Mouse (Mus musculus) midbrain, embryonic 15.5 days (tissue): ENCODE measurements around the gene Xirp1. TPM values are rescaled to one million over a fixed set of nuclear protein-coding genes. Genes with fewer than 3 reads are reported as not detected.

ENCODE experiments used
- ATAC-seq: fragments of 200-750 bp; cut with Nextera tagmentation; replicated peaks from 2 replicates; pipeline ENCODE4 v1.8.0; 2017; ENCODE audit warnings: moderate TSS enrichment
- H3K27ac ChIP-seq: fragments of 300-500 bp; sonication (generic); 2 replicates; pipeline ENCODE4 v1.5.1; 2015; ENCODE audit warnings: mild to moderate bottlenecking, inconsistent platforms
- H3K27me3 ChIP-seq: fragments of 300-500 bp; sonication (generic); replicated peaks from 2 replicates; pipeline ENCODE4 v1.6.1; 2015; ENCODE audit warnings: inconsistent platforms
- H3K36me3 ChIP-seq: fragments of 300-500 bp; sonication (generic); replicated peaks from 2 replicates; pipeline ENCODE4 v1.6.1; 2015; ENCODE audit warnings: inconsistent platforms
- H3K4me1 ChIP-seq: fragments of 300-500 bp; sonication (generic); 2 replicates; pipeline ENCODE4 v1.6.1; 2015; ENCODE audit warnings: inconsistent platforms
- H3K4me2 ChIP-seq: fragments of 300-500 bp; sonication (generic); 2 replicates; pipeline ENCODE4 v1.6.1; 2015; ENCODE audit warnings: inconsistent platforms, mild to moderate bottlenecking, moderate library complexity
- H3K4me3 ChIP-seq: fragments of 300-500 bp; sonication (generic); 2 replicates; pipeline ENCODE4 v1.5.1; 2015; ENCODE audit warnings: mild to moderate bottlenecking, inconsistent platforms
- H3K9ac ChIP-seq: fragments of 300-500 bp; sonication (generic); 2 replicates; pipeline ENCODE4 v1.6.1; 2015; ENCODE audit warnings: mild to moderate bottlenecking, inconsistent platforms
- H3K9me3 ChIP-seq: fragments of 300-500 bp; sonication (generic); 2 replicates; pipeline ENCODE4 v1.6.1; 2016; ENCODE audit warnings: inconsistent platforms
- WGBS: fragments of 180-500 bp; shearing (Covaris S2); methylation state at CpG from one replicate; pipeline ENCODE4 v1.1.7; 2015; ENCODE audit warnings: mixed read lengths; 5-methylcytosine and 5-hydroxymethylcytosine counted together
- polyA plus RNA-seq: library from polyadenylated mRNA; unstranded; fragments of >200 nt; fragmentation: Nextera tagmentation; extraction: Ambion mirVana; gene quantifications from 2 replicates; pipeline ENCODE4 v1.2.1, GENCODE M21; 2015

Xirp1 gene
- polyA plus RNA-seq, 1 experiment from 2014 or later = not detected

DNA sequence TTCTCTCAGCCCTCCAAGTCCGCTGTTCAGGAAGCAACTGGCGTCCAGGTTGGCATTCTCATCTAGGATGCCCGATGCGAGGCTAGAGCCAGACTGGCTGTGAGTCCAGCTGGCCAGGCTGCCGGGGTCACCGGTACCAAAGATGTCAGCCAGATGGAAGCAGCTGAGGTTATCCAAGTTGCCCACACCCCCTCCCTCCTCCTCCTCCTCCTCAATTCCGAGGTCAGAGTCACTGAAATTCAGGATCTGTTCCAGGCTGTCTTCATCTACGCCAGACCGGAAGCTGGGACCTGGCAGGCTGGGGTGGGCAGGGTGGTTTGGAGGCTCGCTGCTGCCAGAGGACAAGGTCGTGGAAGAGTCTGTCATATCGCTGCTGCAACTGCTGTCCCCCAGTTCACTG, 50.8 kb downstream of the Xirp1 start:
- Histone ChIP-seq H3K27me3 (no peaks in the 10 kb centered on the region), H3K9ac (no peak overlapping the region), H3K4me3 (no peak overlapping the region), H3K4me2 (no peak overlapping the region), H3K4me1 (peaks cover 17% of the 10 kb centered on the region), H3K9me3 (no peaks in the 10 kb centered on the region), H3K36me3 (no peaks in the 10 kb centered on the region), H3K27ac (no peak overlapping the region)
- 88% methylated on average over 12 of the region's 12 CpGs for WGBS
- ATAC-seq = no peak

DNA sequence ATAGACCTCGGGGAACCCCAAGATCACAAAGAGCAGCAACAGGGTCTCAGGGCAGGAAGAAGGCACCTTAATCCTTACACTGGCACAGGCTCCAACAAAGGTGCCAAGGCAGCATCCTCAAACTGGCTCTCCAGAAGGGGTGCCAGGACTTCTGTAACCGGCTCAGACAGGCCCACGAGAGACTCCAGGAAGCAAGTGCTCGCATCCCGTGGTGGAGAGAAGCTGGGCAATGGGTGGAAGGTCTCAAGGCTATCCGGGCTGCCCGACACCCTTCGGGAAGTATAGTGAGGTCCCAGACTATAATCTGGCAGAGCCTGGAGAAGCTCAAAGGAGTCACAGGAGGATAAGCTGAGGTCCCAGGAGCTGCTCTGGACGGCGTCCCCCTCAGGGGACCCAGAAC, 51.2 kb downstream of the Xirp1 start:
- Histone ChIP-seq H3K9ac (no peak overlapping the region), H3K4me1 (peaks cover 17% of the 10 kb centered on the region), H3K27me3 (no peaks in the 10 kb centered on the region), H3K9me3 (no peaks in the 10 kb centered on the region), H3K4me3 (no peak overlapping the region), H3K27ac (no peak overlapping the region), H3K4me2 (no peak overlapping the region), H3K36me3 (no peaks in the 10 kb centered on the region)
- 91% methylated on average over 10 of the region's 10 CpGs for WGBS
- no peak for ATAC-seq

DNA sequence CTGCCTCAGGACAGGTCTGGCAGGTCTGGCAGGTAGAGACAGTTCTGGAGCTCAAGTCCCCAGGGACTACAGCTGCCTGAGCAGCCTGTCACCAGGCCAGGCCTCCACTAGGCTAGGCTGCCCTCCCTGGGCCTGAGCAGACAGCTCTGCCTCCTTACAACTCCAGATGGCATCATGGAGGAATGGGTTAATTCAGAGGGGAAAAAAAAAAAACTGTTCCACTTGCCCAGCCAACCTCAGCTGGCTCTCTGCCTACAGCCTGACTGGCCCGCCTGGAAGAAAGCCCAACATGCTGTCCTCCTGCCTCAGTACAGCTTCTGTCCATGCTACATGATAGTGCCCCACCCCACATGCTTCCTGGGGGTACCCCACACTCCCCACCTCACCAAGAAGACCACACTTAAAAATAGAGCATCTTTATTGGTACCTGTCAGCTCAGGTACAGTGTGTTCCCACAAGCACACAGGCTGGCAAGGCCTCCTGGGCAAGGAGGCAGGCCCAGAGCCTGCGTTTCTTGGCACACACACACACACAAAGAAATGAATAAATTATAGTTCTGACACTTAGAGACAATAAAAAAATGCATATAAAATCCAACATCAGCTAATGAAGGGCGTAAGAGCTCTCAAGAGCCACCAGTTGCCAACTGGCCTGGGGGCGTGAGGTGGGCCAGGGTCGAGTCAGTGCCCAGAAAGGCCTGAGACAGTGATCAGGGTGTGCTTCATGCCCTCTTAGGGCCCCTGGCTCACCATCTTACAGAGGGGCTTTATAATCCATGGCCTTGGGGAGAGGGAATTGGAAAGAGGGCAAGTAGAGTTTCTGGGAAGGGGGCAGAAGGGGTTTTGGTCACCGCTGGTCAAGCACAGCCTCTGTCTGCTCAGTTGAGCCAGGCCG, 52.4 kb downstream of the Xirp1 start:
- 77% methylated on average over 7 of the region's 7 CpGs for WGBS

DNA sequence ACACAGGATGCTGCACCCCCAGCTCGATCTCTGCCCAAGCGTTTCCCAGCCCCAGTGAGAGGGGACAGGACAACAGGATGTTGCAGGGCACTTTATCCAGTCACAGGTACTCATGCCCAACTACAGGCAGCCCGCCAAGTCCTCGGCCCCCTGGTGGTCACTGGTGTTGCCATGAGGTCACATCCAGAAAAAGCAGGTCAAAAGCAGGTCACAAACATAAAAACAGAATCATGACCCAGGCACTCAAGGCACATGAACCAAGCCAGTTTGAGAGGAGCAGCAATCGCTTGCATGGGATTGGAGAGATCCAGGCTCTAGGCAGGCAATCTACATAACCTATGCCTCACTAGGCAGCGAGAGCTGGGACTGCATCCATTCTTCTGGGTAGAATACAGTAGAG, 53.2 kb downstream of the Xirp1 start:
- H3K36me3 ChIP-seq = no peaks in the 10 kb centered on the region
- no peaks in the 10 kb centered on the region for H3K27me3 ChIP-seq
- H3K9ac ChIP-seq = no peak overlapping the region
- no peak overlapping the region for H3K4me2 ChIP-seq
- no peak for ATAC-seq
- H3K4me1 ChIP-seq = peaks cover 17% of the 10 kb centered on the region
- WGBS = 45% methylated on average over 6 of the region's 6 CpGs
- no peak overlapping the region for H3K4me3 ChIP-seq
- H3K27ac ChIP-seq = 0 out of 2 replicates have a peak overlapping the region, but pooled peaks have one; percentile 40
- no peaks in the 10 kb centered on the region for H3K9me3 ChIP-seq

More for the DNA sequence above, 52.4 kb downstream of the Xirp1 start:
- H3K27ac ChIP-seq = 0 out of 2 replicates have a peak overlapping the region, but pooled peaks have one; percentile 40
- H3K36me3 ChIP-seq = no peaks in the 10 kb centered on the region
- no peak overlapping the region for H3K4me3 ChIP-seq
- no peaks in the 10 kb centered on the region for H3K27me3 ChIP-seq
- no peak overlapping the region for H3K4me2 ChIP-seq
- H3K9ac ChIP-seq = no peak overlapping the region
- peak; percentile 63 for ATAC-seq
- no peaks in the 10 kb centered on the region for H3K9me3 ChIP-seq
- H3K4me1 ChIP-seq = peaks cover 17% of the 10 kb centered on the region

DNA sequence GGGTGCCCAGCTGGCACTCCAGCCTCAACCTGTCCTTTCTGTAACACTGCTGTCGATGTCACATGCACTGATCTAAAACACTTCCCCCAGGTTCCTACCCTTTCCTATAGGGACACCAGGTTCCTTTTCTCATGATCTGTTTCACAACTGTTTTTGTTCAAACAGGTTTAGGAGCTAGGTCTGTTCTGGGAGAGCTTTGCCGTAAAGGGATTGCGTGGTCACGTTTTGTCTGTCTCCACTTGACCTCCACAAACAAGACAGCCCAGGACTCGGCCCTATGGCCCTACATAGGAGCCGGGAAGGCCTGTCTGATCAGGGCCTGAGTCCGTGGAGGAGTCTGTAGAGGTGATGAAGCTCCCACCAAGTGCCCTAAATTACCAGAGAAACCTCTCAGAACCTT, 53.6 kb downstream of the Xirp1 start:
- Histone ChIP-seq H3K4me1 (peaks cover 17% of the 10 kb centered on the region), H3K4me2 (no peak overlapping the region), H3K27ac (no peak overlapping the region), H3K9ac (no peak overlapping the region), H3K4me3 (no peak overlapping the region), H3K36me3 (no peaks in the 10 kb centered on the region), H3K9me3 (no peaks in the 10 kb centered on the region), H3K27me3 (no peaks in the 10 kb centered on the region)
- no peak for ATAC-seq
- WGBS = 88% methylated on average over 7 of the region's 7 CpGs

DNA sequence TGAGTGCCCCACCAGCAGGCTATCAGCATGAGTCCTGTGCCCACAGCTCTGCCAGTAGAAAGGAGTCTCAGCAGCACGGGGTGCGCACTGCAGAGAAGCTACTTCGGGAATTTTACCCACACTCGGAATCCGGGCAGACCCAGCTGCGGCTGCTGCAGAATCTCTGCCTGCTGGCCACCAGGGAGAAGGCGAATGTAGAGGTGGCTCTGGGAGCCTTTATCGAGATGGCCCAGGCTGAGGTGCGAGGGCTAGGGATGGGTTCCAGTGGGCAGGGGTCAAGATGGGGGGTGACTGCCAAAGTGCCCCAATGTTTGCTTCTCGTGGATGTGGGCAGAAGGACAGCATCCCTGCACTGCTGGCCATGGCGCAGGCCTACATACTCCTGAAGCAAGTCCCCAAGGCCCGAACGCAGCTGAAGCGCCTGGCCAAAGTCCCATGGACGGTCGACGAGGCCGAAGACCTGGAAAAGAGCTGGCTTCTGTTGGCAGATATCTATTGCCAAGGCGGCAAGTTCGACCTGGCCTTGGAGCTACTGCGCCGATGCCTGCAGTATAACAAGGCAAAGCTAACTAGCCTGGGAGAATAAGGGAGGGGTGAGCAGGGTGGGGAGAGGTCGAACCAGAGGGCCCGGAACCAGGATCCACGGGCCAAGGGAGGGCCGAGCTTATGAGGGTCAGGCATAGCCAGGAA, 57.0 kb downstream of the Xirp1 start:
- no peak for ATAC-seq
- peaks cover 18% of the 10 kb centered on the region for H3K4me1 ChIP-seq
- H3K9ac ChIP-seq = no peak overlapping the region
- no peaks in the 10 kb centered on the region for H3K36me3 ChIP-seq
- H3K4me2 ChIP-seq = no peak overlapping the region
- H3K4me3 ChIP-seq = no peak overlapping the region
- 85% methylated on average over 26 of the region's 26 CpGs for WGBS
- H3K27me3 ChIP-seq = no peaks in the 10 kb centered on the region
- no peak overlapping the region for H3K27ac ChIP-seq
- H3K9me3 ChIP-seq = no peaks in the 10 kb centered on the region

DNA sequence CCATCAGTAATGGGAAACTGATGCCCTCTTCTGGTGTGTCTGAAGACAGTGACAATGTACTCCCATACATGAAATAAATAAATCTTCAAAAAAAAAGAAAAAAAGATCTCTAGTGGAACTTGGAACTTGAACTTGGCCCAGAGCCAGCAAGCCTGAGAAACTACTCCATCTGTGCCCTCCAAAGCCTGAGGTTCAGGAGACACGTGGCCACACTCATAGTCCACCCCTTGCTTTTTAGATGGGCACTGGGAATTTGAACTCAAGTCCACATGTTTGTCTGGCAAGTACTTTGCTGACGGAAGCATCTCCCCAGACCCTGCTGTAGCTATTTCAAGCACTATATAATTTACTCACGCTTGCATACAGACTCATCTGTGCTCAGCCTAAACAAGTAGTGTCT, 58.2 kb downstream of the Xirp1 start:
- Histone ChIP-seq H3K27ac (no peak overlapping the region), H3K9ac (no peak overlapping the region), H3K4me2 (no peak overlapping the region), H3K27me3 (no peaks in the 10 kb centered on the region), H3K9me3 (no peaks in the 10 kb centered on the region), H3K4me1 (peaks cover 6% of the 10 kb centered on the region; the same call in 1 of the 2 replicates), H3K4me3 (no peak overlapping the region), H3K36me3 (no peaks in the 10 kb centered on the region)
- no peak for ATAC-seq
- 84% methylated on average over 3 of the region's 3 CpGs for WGBS

DNA sequence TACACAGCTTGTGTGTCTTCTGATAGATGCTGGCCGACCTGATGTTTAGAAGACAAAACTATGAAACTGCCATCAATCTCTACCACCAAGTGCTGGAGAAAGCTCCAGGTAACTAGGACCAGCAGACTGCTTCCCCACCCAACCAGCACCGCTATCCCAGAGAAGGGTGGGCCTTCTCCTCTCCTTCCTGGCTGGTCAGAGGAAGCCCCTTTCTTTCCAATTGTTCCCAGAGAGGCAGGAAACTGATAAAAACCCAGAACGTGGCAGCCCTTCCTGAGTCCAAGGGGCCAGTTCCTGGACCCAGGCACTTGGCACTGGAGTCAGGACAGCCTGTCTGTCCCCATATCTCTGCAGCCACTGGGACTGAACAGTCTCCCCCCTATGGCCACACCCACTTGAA, 59.2 kb downstream of the Xirp1 start:
- 84% methylated on average over 3 of the region's 3 CpGs for WGBS
- Histone ChIP-seq H3K27ac (no peak overlapping the region), H3K9ac (no peak overlapping the region), H3K4me2 (no peak overlapping the region), H3K27me3 (no peaks in the 10 kb centered on the region), H3K4me3 (no peak overlapping the region), H3K36me3 (no peaks in the 10 kb centered on the region), H3K4me1 (peaks cover 3% of the 10 kb centered on the region; the same call in 1 of the 2 replicates), H3K9me3 (no peaks in the 10 kb centered on the region)
- ATAC-seq = no peak

Other genes with a start within 250 kb of the Xirp1 start
- 0.17 and 0.18 TPM in 2 replicates for gene Scn11a, start 198.1 kb downstream of the Xirp1 start, polyA plus RNA-seq
- 72.0 and 75.3 TPM in 2 replicates for gene Wdr48, start 128.7 kb downstream of the Xirp1 start, polyA plus RNA-seq
- gene Gorasp1, start 86.0 kb downstream of the Xirp1 start, polyA plus RNA-seq = 32.2 and 33.1 TPM in 2 replicates
- 1.0 and 1.4 TPM in 2 replicates for gene Ttc21a, start 86.0 kb downstream of the Xirp1 start, polyA plus RNA-seq
- gene Csrnp1, start 38.9 kb downstream of the Xirp1 start, polyA plus RNA-seq = 1.4 and 1.5 TPM in 2 replicates
- gene Cx3cr1, start 46.3 kb upstream of the Xirp1 start, polyA plus RNA-seq = 8.0 and 8.1 TPM in 2 replicates
- not detected in 2 replicates for gene Ccr8, start 68.5 kb upstream of the Xirp1 start, polyA plus RNA-seq
- 41.5 and 48.3 TPM in 2 replicates for gene Slc25a38, start 86.8 kb upstream of the Xirp1 start, polyA plus RNA-seq
- gene Rpsa, start 104.1 kb upstream of the Xirp1 start, polyA plus RNA-seq = 917 and 949 TPM in 2 replicates
- not detected in 2 replicates for gene Mobp, start 126.1 kb upstream of the Xirp1 start, polyA plus RNA-seq